Mouse (Mus musculus): Measurements from ENCODE around the gene Ptp4a2. TPM values are rescaled to one million over a fixed set of nuclear protein-coding genes. Genes with fewer than 3 reads are reported as not detected.
A peak's percentile ranks its signal among the peaks of the same experiment; 100 is the strongest.

Ptp4a2 gene
- total RNA-seq, 2 experiments from 2014 or later: 569 to 658 TPM

GRCm38 (mm10) chr4:129830343-129830944 lies 19.4 kb downstream of the Ptp4a2 start:
- TF ChIP-seq CTCF (IDR thresholded peaks at IDR 0.05): no peak
- Histone ChIP-seq H3K4me3 (peak overlapping the region; percentile 50), H3K27ac (peak overlapping the region; percentile 99)
- intact Hi-C loops (cut with DNase I): no loop called here
- no peak for DNase-seq

GRCm38 (mm10) chr4:129834581-129834980 lies 23.6 kb downstream of the Ptp4a2 start:
- Histone ChIP-seq H3K27ac (peak overlapping the region; percentile 99), H3K4me3 (peak overlapping the region; percentile 8; the same call in 1 of the 2 replicates)
- intact Hi-C loops (cut with DNase I): no loop called here
- no peak for TF ChIP-seq CTCF (IDR thresholded peaks at IDR 0.05)
- no peak for DNase-seq

GRCm38 (mm10) chr4:129835296-129835695 lies 24.3 kb downstream of the Ptp4a2 start:
- H3K4me3 ChIP-seq: no peak overlapping the region
- peak overlapping the region; percentile 99 for H3K27ac ChIP-seq
- no peak for TF ChIP-seq CTCF (IDR thresholded peaks at IDR 0.05)
- intact Hi-C loops (cut with DNase I): loop anchor here (5.0 kb wide), 1 partner anchor 48 kb away; no protein-coding TSS in a partner anchor
- no peak for DNase-seq

- intact Hi-C loops (cut with DNase I): loop anchor here (5.0 kb wide), 1 partner anchor 53 kb away; no protein-coding TSS in a partner anchor
- H3K4me3 ChIP-seq: no peak overlapping the region
These were observed 29.0 kb downstream of the Ptp4a2 start for GRCm38 (mm10) chr4:129839866-129840555.

GRCm38 (mm10) chr4:129846823-129847222 lies 35.8 kb downstream of the Ptp4a2 start:
- peak; percentile 40 for TF ChIP-seq CTCF (IDR thresholded peaks at IDR 0.05)
- no peak for DNase-seq
- H3K4me3 ChIP-seq: no peak overlapping the region
- peak overlapping the region; percentile 31 for H3K27ac ChIP-seq
- intact Hi-C loops (cut with DNase I): no loop called here

More at GRCm38 (mm10) chr4:129839866-129840555, 29.0 kb downstream of the Ptp4a2 start:
- H3K27ac ChIP-seq: no peak overlapping the region; the same call in 1 of the 2 replicates
- TF ChIP-seq CTCF (IDR thresholded peaks at IDR 0.05): no peak
- DNase-seq: no peak

- intact Hi-C loops (cut with DNase I): no loop called here
- Histone ChIP-seq H3K27ac (no peak overlapping the region), H3K4me3 (no peak overlapping the region)
- no peak for DNase-seq
- peak; percentile 17; the same call in 1 of the 2 replicates for TF ChIP-seq CTCF (IDR thresholded peaks at IDR 0.05)
These were observed 39.5 kb downstream of the Ptp4a2 start for GRCm38 (mm10) chr4:129850491-129850890.

- H3K27ac ChIP-seq: no peak overlapping the region
- intact Hi-C loops (cut with DNase I): no loop called here
- TF ChIP-seq CTCF (IDR thresholded peaks at IDR 0.05): no peak
- H3K4me3 ChIP-seq: no peak overlapping the region
- DNase-seq: no peak
These were observed 40.8 kb downstream of the Ptp4a2 start for GRCm38 (mm10) chr4:129851861-129852260.

GRCm38 (mm10) chr4:129853053-129853452 lies 42.0 kb downstream of the Ptp4a2 start:
- no peak for TF ChIP-seq CTCF (IDR thresholded peaks at IDR 0.05)
- Histone ChIP-seq H3K27ac (no peak overlapping the region), H3K4me3 (no peak overlapping the region)
- intact Hi-C loops (cut with DNase I): no loop called here
- DNase-seq: no peak

- 0 out of 2 replicates have a peak, but pooled peaks have one; percentile 2 for TF ChIP-seq CTCF (IDR thresholded peaks at IDR 0.05)
- no peak overlapping the region for H3K27ac ChIP-seq
- intact Hi-C loops (cut with DNase I): no loop called here
- H3K4me3 ChIP-seq: no peak overlapping the region
- no peak for DNase-seq
These were observed 43.0 kb downstream of the Ptp4a2 start for GRCm38 (mm10) chr4:129853996-129854395.

GRCm38 (mm10) chr4:129854615-129855014 lies 43.6 kb downstream of the Ptp4a2 start:
- intact Hi-C loops (cut with DNase I): no loop called here
- no peak for TF ChIP-seq CTCF (IDR thresholded peaks at IDR 0.05)
- DNase-seq: no peak
- Histone ChIP-seq H3K27ac (no peak overlapping the region), H3K4me3 (no peak overlapping the region)

- H3K27ac ChIP-seq: no peak overlapping the region
- intact Hi-C loops (cut with DNase I): no loop called here
- H3K4me3 ChIP-seq: no peak overlapping the region
- no peak for DNase-seq
- no peak for TF ChIP-seq CTCF (IDR thresholded peaks at IDR 0.05)
These were observed 44.3 kb downstream of the Ptp4a2 start for GRCm38 (mm10) chr4:129855051-129855970.

- intact Hi-C loops (cut with DNase I): no loop called here
- no peak overlapping the region for H3K4me3 ChIP-seq
- no peak for TF ChIP-seq CTCF (IDR thresholded peaks at IDR 0.05)
These were observed 49.4 kb downstream of the Ptp4a2 start for GRCm38 (mm10) chr4:129860456-129860855.

More at GRCm38 (mm10) chr4:129860456-129860855, 49.4 kb downstream of the Ptp4a2 start:
- H3K27ac ChIP-seq: no peak overlapping the region
- no peak for DNase-seq
